Mouse (Mus musculus): ENCODE data around the gene Ppp1r12c.
"Not testable (repeated sequence)": the region's sequence is repeated elsewhere in the genome, so short reads cannot be mapped to it uniquely, and the experiment has no call there.

The Ppp1r12c gene

DNA sequence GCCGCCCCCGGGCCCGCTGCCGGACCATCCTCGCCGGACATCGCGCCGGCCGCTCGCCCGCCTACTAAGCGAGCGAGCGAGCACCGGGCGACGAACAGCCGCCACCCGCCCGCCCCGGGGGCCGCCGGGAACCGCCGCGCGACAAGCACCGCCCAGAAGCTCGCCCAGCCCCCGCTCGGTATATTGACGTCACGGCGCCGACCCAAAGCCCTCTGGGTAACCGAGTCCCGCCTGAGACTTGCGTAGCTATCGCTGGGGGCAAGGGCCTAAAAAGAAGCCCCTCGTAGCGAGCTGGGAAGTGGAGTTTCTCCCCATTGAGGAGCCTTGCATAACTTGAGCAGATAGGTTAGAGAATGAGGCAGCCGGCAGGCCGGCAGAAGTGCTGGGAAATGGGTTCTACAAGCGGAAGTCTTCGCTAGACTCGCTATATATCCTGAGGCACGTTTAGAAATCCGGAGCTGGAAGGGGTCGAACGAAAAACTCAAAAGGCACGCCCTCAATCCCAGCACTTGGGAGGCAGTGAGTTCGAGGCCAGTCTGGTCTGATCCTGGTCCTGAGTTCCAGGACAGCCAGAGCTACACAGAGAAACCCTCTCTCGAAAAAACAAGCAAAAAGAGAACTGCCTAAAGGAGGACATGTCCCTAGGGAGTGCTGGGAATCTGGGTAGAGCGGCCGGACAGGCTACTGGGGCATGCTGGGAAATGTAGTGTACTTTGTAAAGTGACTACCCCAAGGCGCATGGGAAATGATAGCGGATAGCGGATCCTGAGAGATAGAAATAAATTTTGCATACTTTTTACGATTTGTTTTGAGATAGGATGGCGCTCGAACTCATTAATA lies at the start of gene Ppp1r12c:
TSS of gene Ppp1r12c (minus strand) at position 123 of the 840 bp plus-strand sequence.
- DNase-seq (ENCODE audit: low spot score) = peak; percentile 96

DNA sequence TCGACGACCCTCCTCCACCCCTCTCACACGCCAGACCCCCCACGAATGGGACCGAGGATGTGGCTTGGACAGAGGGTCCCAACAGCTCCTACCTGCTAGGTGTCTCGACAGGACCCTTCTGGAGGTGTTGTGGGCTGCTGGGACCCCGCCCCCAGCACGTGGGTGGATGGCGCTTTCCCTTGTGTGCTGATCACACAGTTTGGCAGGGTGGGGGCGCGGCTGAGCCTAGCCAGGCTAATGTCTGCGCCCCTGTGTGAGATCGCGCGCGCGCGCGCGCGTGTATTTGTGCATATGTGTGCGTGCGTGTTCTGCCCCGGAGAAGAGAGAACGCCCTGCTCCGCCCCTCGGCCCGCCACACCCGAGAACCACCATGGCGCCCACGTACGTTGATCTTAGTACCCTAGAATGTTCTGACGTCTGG lies 45.8 kb upstream of the Ppp1r12c start, which contains the start of gene Syt5:
TSS of gene Syt5 (minus strand) at position 321 of the 421 bp plus-strand sequence.
- peak; percentile 41 for DNase-seq (ENCODE audit: low spot score)

DNA sequence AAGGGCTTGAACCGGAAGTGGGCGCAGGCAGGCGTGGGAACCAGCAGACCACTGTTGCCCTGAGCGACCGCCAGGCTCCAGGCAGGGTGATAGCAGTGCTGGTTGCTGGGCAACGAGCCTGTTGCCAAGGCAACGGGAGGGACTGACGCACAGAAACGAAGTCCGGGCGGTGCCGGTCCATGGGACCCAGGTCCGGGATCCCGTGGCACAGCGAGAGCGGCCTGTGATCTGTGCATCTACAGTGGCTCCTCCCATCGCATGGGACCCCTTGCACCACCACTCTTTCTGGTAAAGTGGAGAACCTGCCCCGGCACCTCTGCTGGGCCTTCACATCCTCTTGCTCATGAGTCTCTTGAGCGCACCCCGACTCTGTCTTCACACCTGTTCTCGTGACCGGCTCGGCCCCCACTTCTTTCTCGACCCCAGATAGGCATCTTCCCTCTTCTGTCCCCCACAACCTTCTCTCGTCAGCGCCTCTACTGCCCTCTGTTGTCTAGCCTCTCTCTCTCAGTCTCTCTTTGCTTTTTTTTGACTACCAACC lies 45.2 kb upstream of the Ppp1r12c start:
- DNase-seq (ENCODE audit: low spot score) = peak; percentile 89

DNA sequence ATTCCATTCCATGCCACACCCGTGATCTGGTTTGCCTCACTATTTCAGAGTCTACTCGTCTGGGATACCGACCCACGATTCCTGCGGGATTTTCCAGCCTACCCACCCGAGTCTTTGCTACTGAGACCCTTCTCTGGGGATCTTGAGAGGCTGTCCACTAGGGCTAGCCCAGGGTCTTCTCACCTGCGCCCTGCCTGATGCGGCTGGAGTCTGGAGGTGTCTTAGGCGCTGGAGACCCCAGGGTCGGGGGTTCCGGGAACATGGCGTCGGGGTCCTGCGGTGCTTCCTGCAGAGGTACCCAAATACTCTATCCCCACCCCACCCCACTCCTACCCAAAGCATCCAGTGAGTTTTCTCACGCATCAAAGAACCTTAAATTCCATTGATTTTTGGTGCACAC lies 44.6 kb upstream of the Ppp1r12c start:
- no peak for DNase-seq (ENCODE audit: low spot score)

DNA sequence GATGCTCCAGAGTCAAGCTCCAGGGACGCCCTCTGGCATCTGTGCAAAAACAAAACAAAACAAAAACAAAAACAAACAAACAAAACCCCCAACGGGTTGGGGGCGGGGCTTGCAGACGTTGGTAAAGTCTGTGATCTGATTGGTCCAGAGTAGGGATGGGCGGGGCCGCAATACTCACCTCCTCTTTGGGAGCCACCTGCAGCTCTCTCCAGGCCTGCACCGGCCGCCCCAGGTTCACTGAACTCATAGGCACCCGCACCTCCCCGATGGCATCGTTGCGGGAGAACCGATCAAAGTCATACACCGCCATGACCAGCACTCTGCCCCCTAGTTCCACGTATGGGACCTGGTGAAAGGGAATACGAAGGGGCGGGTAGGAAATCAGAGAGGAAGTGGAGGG lies 40.5 kb upstream of the Ppp1r12c start:
- DNase-seq (ENCODE audit: low spot score) = no peak

GRCm38 (mm10) chr7:4541344-4541743 lies 39.9 kb upstream of the Ppp1r12c start:
- no peak for DNase-seq (ENCODE audit: low spot score)

DNA sequence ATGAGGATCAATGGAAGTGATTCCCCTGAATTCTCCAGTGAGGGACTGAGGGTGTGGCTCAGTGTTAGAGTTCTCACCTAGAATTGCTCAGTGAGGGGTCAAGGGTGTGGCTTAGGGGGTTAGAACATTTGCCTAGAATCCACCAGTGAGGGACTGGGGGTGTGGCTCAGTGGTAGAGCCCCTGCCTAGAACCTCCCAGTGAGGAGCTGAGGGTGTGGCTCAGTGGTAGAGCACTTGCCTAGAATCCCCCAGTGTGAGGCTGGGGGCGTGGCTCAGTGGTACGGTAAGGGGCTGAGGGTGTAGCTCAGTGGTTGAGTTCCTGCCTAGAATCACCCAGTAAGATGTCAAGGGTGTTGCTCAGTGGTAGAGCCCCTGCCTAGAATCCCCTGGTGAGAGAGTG lies 37.5 kb upstream of the Ppp1r12c start:
- no peak for DNase-seq (ENCODE audit: low spot score)

DNA sequence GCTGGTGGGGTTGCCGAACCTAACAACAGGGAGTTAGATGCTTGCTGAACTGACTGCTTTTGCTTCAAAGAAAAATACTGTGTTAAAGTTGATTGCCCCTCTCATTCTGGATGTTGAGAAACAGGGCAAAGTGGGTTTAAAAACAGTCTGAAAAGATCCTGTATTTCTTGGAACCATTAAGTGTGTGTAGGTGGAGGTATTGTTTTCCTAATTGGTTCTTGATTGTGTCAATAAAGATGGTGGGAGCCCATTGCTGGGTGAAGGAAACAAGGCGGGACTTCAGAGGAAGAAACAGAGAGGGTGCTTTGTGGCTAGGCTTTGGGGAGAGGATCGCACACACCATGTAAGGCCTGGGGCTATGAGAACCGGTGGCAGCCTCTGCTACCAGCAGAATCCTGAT lies 35.7 kb upstream of the Ppp1r12c start:
- DNase-seq (ENCODE audit: low spot score) = no peak

GRCm38 (mm10) chr7:4536369-4536768 lies 34.9 kb upstream of the Ppp1r12c start:
- no peak for DNase-seq (ENCODE audit: low spot score)

DNA sequence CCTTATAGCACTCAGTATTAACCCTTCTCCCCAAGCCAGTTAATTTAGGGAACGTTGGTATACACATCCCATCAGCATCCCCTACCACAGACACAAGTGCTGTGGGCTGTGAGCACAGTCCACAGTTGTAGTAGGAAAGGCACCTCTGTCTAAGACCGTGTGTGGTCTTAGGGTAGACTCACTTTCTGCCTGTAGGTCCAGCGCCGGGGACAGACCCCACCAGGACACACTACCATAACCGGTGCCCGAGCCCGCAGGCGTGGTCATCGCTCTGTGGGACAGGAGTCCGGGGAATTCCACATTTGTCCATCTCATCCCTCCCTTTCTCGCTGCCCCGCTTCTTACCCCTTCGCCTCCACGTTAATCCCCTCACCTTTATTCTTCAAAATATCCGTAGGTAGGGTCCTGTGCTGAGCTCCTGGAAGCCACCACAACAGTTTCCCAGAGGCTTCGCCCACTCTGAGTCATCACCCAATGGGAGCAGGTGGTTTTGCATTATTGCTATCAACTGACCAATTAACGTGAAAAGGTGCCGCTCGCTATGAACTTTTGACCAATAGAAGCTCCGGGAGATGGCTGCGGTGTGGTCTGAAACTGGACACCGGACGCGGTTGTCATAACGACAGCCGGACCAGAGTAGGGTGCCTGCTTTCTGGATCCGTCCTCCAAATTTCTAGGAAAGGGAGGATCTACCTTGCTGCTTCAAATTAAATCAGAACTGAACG lies 30.7 kb upstream of the Ppp1r12c start, which contains the start of gene Dnaaf3:
TSS of gene Dnaaf3 (minus strand) at position 449 of the 725 bp plus-strand sequence.
- peak; percentile 96 for DNase-seq (ENCODE audit: low spot score)

- DNase-seq (ENCODE audit: low spot score) = not testable (repeated sequence)
Measured at GRCm38 (mm10) chr7:4530166-4530565, 28.7 kb upstream of the Ppp1r12c start.

- DNase-seq (ENCODE audit: low spot score) = no peak
Measured at GRCm38 (mm10) chr7:4527302-4527689, 25.8 kb upstream of the Ppp1r12c start.

DNA sequence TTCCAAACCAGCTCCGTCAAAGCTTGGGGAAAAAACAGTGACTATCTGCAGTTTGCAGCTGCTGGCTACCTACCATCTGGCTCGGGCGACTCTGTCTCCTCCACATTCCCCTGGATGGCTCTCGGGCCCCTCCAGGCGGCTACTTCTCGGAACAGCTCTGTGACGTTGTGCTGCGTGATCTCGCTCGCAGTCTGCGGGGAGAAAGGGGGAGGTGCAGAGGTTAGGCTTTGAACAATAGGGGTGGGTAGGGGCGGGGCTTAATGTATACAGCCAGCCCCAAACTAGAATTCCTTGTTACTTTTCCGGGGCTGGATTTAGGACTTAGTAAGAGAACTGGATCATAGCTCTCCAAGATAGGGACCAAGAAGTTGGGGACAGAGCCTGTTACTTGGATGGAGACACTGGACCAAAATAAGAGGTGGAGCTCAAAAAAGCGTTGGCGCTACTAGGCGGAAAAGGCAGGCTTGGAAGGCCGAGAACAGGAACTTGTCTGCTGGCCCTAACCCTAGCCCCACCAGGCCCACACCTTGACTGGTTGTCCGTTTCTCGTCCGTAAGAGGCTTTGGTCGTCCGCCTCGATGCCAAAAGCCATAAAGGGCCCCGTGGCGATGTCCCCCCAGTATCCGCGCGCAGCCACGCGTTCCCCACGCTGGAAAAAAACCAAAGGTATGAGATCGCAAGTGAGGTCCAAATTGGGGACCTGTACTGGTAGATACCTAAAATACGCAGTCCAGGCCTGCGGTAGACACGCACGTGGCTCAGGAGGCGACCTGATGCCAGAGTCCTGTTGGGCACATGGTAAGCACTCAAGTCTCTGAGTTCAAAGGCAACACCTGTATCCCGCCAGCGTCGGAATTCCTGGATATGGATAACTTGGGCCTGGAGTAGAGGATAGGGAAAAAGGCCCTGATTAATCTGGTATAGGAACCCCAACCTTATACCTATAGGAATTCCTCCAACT lies 25.1 kb upstream of the Ppp1r12c start:
- peak; percentile 95 for DNase-seq (ENCODE audit: low spot score)

- DNase-seq (ENCODE audit: low spot score) = peak; percentile 88
Measured at GRCm38 (mm10) chr7:4524212-4524922, 22.9 kb upstream of the Ppp1r12c start, which contains the start of gene Tnni3. TSS of gene Tnni3 (minus strand) at chr7:4524229.

DNA sequence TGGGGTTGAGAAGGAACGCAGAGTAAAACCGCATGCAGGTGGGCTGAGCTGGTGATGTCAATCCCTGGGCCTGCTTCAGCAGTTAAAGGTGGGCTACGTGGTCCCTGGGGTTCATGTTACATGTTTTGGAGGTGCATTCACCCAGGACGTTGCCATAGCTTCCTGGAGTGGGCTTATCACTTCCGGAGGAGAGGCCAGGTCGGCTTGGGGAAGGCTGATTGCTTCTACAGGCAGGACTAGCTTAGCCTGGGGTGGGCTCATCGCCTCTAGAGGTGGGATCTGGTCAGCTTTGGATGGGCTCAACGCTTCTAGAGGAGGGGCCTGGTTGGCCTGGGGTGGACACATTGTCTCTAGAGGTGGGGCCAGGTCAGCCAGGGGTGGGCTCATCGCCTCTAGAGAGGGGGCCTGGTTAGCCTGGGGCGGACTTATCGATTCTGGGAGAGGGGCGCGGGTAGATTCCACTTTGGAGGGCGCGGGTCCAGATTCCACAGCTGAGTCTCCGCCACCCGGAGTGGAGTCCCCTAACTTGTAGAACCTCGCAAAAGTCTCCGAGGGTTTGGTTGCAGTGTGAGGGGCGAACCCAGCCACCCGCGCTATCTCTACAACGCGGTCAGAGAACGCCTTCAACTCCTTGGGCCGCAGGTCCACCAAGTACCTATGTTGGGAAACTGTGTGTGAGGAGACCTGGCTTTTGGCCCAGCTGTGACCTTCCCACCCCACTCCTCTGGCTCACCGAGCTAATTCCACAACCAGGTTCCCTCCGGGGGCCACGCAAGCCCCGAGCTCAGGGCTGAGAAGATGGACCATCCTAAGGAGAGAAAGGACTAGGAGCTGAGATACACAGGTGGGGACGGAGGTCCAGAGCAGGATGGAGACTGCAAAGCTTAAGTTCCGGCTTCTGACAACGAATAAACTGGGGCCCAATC lies 22.0 kb upstream of the Ppp1r12c start:
- DNase-seq (ENCODE audit: low spot score) = no peak

GRCm38 (mm10) chr7:4522292-4522691 lies 20.8 kb upstream of the Ppp1r12c start:
- DNase-seq (ENCODE audit: low spot score) = no peak

DNA sequence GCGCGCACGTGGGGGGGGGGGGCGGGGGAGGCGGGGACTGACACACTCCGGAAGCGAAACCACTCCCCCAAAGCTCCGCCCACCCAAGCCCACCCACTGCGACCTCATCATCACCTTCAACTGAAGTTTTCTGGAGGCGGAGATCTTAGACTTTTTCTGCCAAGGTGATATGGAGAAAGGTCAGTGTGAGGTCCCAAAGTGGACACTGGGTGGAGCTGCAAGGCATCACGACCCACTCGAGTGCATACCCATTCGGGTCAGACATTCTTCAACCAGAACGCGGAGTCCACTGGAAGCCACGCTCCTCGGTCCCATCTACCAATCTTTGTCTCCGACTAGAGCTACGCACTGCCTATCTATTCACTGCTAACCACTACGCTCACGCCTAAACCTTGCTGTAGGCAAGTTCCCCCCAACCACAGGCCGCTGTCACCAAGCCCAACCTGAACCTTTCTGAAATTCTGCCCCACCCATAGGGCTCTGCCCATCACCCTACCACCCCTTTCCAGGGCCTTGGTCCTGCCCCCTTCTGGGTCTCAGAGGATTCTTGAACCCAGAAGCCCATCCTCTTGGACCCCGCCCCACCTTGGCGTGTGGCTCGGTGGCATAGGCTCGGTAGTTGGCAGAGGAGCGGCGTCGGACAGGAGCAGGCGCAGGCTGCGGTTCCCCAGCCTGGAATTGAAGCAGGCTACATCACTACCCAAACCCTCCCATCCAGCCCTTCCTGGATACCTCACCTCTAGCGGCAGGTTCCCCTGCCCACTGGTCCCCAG lies 19.9 kb upstream of the Ppp1r12c start:
- DNase-seq (ENCODE audit: low spot score) = peak; percentile 51

- no peak for DNase-seq (ENCODE audit: low spot score)
Measured at GRCm38 (mm10) chr7:4518487-4518886, 17.0 kb upstream of the Ppp1r12c start.
